Mouse (Mus musculus) liver, embryonic 13.5 days (tissue): ENCODE measurements around the gene Vmn1r1. TPM values are rescaled to one million over a fixed set of nuclear protein-coding genes. Genes with fewer than 3 reads are reported as not detected.

Source experiments
- ATAC-seq: fragments of 200-750 bp; cut with Nextera tagmentation; 2 replicates; pipeline ENCODE4 v1.8.0; 2017; ENCODE audit warnings: low read depth, mild to moderate bottlenecking, moderate number of reproducible peaks, moderate library complexity
- DNase-seq: peaks from one replicate; pipeline ENCODE4 v3.0.0; 2022
- H3K27ac ChIP-seq: fragments of 300-500 bp; sonication (generic); 2 replicates; pipeline ENCODE4 v1.5.1; 2015; ENCODE audit warnings: moderate library complexity, mild to moderate bottlenecking, inconsistent platforms
- H3K27me3 ChIP-seq: fragments of 300-500 bp; sonication (generic); 2 replicates; pipeline ENCODE4 v1.6.1; 2015; ENCODE audit warnings: mild to moderate bottlenecking, inconsistent platforms
- H3K36me3 ChIP-seq: fragments of 300-500 bp; sonication (generic); 2 replicates; pipeline ENCODE4 v1.6.1; 2015; ENCODE audit warnings: mild to moderate bottlenecking, inconsistent platforms
- H3K4me1 ChIP-seq: fragments of 300-500 bp; sonication (generic); replicated peaks from 2 replicates; pipeline ENCODE4 v1.6.1; 2015; ENCODE audit warnings: inconsistent platforms
- H3K4me2 ChIP-seq: fragments of 300-500 bp; sonication (generic); 2 replicates; pipeline ENCODE4 v1.6.1; 2015; ENCODE audit warnings: inconsistent platforms, mild to moderate bottlenecking, moderate library complexity
- H3K4me3 ChIP-seq: fragments of 300-500 bp; sonication (generic); replicated peaks from 2 replicates; pipeline ENCODE4 v1.5.1; 2015; ENCODE audit warnings: mild to moderate bottlenecking, inconsistent platforms
- H3K9ac ChIP-seq: fragments of 300-500 bp; sonication (generic); 2 replicates; pipeline ENCODE4 v1.6.1; 2015; ENCODE audit warnings: mild to moderate bottlenecking, inconsistent platforms
- H3K9me3 ChIP-seq: fragments of 300-500 bp; sonication (generic); replicated peaks from 2 replicates; pipeline ENCODE4 v1.6.1; 2016; ENCODE audit warnings: inconsistent platforms
- WGBS: fragments of 180-500 bp; shearing (Covaris S2); methylation state at CpG from one replicate; pipeline ENCODE4 v1.1.7; 2015; ENCODE audit not compliant: insufficient replicate concordance; 5-methylcytosine and 5-hydroxymethylcytosine counted together
- polyA plus RNA-seq: library from polyadenylated mRNA; unstranded; fragments of >200 nt; fragmentation: Nextera tagmentation; extraction: Ambion mirVana; gene quantifications from 2 replicates; pipeline ENCODE4 v1.2.1, GENCODE M21; 2015

Gene Vmn1r1
- polyA plus RNA-seq, 1 experiment from 2014 or later = not detected

DNA sequence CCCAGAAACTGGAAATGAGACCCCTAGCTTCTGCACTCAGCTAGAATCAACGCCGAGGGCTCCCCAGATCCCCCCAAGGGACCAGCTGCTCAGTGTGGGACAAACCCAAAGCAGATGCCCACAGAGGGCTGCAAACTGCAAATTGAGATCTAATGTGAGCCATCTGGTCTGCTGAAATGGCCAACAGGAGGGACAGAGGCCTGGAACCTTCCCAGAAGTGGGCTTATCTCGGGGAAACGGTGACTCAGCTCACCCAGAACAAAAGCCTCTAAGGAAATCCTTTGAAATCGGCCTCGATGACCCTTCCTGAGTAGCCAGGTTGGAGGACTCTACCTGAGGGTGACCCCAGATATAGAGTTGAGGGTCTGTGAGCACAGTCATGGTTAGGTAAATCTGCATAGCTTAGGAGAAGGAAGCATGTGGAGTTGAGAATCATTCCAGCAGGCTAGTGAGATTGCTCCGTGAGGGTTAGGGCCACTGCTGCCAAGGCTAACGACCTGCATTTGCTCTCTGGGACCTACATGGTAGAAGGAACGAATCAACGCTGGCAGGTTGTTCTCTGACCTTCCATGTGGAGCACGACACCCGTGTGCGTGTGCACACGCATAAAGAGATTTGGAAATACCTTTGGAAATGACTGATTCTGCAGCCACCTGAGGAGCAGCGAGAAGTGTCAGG lies 53.4 kb downstream of the Vmn1r1 start:
- no peak overlapping the region for H3K4me3 ChIP-seq
- H3K9me3 ChIP-seq = no peaks in the 10 kb centered on the region
- H3K4me2 ChIP-seq = no peak overlapping the region
- H3K27ac ChIP-seq = no peak overlapping the region
- WGBS = 63% methylated on average over 15 of the region's 15 CpGs
- H3K36me3 ChIP-seq = no peaks in the 10 kb centered on the region
- ATAC-seq (no peak), DNase-seq (no peak)
- no peak overlapping the region for H3K9ac ChIP-seq
- H3K4me1 ChIP-seq = 0 out of 2 replicates have a peak, but pooled peaks cover 5% of the 10 kb centered on the region
- 0 out of 2 replicates have a peak, but pooled peaks cover 3% of the 10 kb centered on the region for H3K27me3 ChIP-seq

DNA sequence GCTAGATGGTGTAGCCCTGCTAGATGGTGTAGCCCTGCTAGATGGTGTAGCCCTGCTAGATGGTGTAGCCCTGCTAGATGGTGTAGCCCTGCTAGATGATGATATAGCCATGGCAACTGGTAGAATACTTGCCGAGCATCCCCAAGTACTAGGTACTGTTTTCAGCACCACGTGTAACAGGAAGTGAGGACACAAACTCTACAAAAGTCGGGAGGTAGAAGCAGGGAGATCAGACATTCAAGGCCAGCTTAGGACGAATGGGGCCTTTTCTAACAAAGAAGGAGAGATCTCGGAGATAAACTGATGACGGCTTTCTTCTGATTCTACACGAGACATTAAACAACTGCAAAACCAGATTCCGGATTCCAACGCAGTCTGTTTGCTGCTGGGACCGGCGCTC lies 54.1 kb downstream of the Vmn1r1 start:
- Histone ChIP-seq H3K9ac (no peak overlapping the region), H3K27ac (no peak overlapping the region), H3K4me2 (no peak overlapping the region), H3K9me3 (no peaks in the 10 kb centered on the region), H3K36me3 (no peaks in the 10 kb centered on the region), H3K4me1 (0 out of 2 replicates have a peak, but pooled peaks cover 5% of the 10 kb centered on the region), H3K4me3 (no peak overlapping the region), H3K27me3 (0 out of 2 replicates have a peak, but pooled peaks cover 3% of the 10 kb centered on the region)
- 70% methylated on average over 11 of the region's 11 CpGs for WGBS
- DNase-seq = no peak
- no peak for ATAC-seq

DNA sequence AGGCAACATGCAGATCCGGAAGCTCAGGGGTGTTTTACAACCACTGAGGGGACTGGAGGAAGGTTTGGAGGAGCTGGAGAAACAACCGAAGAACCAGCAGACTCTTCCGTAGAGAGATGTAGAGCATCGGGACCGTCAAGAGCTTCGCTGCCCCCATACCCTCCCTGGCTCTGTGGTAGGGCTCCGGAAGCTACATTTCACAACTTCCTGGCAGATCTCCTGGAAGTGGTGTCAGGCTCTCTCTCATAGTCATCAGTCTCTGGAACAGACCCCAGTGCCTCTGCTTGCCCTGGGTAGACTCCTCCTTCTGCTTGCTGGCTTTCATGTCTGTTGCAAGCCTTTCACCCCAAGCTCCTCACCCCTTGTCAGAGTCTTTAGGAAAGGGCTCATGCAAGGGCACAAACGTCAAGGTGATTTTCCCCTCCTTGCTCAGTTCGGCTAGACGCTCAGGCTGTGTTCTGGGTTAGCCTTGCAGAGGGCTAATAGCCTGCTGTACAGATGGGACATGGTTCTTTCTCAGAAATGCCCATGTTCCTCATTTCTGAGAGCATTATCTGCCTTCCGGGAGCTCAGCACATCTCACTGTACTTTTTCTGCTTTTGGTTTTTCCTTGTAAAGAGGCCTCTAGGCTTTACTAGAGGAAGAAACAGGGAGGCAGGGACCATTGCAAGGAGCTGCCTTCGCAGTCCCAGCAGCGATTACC lies 55.7 kb downstream of the Vmn1r1 start:
- Histone ChIP-seq H3K27me3 (no peaks in the 10 kb centered on the region), H3K9me3 (no peaks in the 10 kb centered on the region), H3K36me3 (no peaks in the 10 kb centered on the region), H3K9ac (no peak overlapping the region), H3K4me3 (no peak overlapping the region), H3K27ac (no peak overlapping the region), H3K4me2 (no peak overlapping the region), H3K4me1 (0 out of 2 replicates have a peak, but pooled peaks cover 7% of the 10 kb centered on the region)
- WGBS = 17% methylated on average over 13 of the region's 13 CpGs
- ATAC-seq (no peak), DNase-seq (no peak)

DNA sequence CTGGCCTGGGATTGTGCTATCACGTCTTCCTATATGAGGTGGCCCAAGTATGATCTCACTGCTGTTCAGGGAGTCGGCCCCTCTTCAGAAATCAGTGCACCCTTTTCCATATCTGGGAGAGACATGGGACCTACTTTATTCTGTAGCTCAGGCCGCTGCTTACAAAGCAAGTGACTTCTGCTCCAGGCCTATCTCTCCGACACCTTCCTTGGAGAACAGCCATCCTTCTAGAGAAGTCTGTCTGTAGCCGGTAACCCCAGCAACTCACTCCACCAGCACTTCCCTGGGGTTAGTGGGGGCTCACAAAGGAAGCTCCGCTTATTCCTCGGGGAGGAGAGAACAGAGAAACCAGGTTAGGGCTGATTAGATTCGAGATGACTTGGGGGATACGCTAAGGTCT lies 57.0 kb downstream of the Vmn1r1 start:
- H3K27ac ChIP-seq = no peak overlapping the region

DNA sequence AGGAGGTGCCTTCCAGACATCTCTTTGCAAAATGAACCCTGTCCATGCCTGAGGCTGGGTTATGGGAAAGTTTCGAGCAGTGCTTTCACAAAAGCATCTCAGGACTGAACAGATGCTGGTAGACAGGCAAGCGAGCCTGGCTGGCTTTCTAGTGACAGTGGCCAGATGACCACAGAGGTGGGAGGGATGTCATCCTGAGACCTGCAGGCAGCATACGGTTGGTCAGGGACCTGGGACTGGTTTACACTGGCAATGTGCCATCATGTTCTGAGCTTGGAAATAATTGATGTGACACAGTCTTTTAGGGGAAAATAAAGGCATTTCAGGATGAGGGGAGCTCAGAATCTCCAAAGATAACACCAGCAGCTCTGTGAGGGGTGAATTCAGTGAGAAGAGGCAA lies 59.3 kb downstream of the Vmn1r1 start:
- no peaks in the 10 kb centered on the region for H3K27me3 ChIP-seq
- no peak overlapping the region for H3K9ac ChIP-seq
- H3K27ac ChIP-seq = no peak overlapping the region
- no peak overlapping the region for H3K4me2 ChIP-seq
- DNase-seq = no peak
- H3K4me1 ChIP-seq = 0 out of 2 replicates have a peak, but pooled peaks cover 7% of the 10 kb centered on the region
- H3K4me3 ChIP-seq = no peak overlapping the region
- no peak for ATAC-seq
- no peaks in the 10 kb centered on the region for H3K9me3 ChIP-seq
- no peaks in the 10 kb centered on the region for H3K36me3 ChIP-seq
- WGBS = 43% methylated on average over 3 of the region's 3 CpGs

More for the DNA sequence above, 57.0 kb downstream of the Vmn1r1 start:
- WGBS = 65% methylated on average over 9 of the region's 9 CpGs
- no peaks in the 10 kb centered on the region for H3K9me3 ChIP-seq
- DNase-seq (no peak), ATAC-seq (no peak)
- H3K36me3 ChIP-seq = no peaks in the 10 kb centered on the region
- H3K27me3 ChIP-seq = no peaks in the 10 kb centered on the region
- H3K4me2 ChIP-seq = no peak overlapping the region
- no peak overlapping the region for H3K9ac ChIP-seq
- 0 out of 2 replicates have a peak, but pooled peaks cover 7% of the 10 kb centered on the region for H3K4me1 ChIP-seq
- no peak overlapping the region for H3K4me3 ChIP-seq

Other genes with a start within 250 kb of the Vmn1r1 start
- 1.1 TPM in 2 replicates for gene Enah, start 144.5 kb downstream of the Vmn1r1 start, polyA plus RNA-seq
- 101 and 126 TPM in 2 replicates for gene Srp9, start 39.7 kb downstream of the Vmn1r1 start, polyA plus RNA-seq
- 87.5 and 102 TPM in 2 replicates for gene Degs1, start 118.3 kb upstream of the Vmn1r1 start, polyA plus RNA-seq
- 6.9 and 8.5 TPM in 2 replicates for gene Fbxo28, start 177.1 kb upstream of the Vmn1r1 start, polyA plus RNA-seq
- 3.1 and 3.8 TPM in 2 replicates for gene Trp53bp2, start 244.7 kb upstream of the Vmn1r1 start, polyA plus RNA-seq